Mouse (Mus musculus): ENCODE results near the gene Gm10639. TPM values are rescaled to one million over a fixed set of nuclear protein-coding genes. Genes with fewer than 3 reads are reported as not detected.

Gm10639 gene
- polyA plus RNA-seq, 1 experiment = not detected

DNA sequence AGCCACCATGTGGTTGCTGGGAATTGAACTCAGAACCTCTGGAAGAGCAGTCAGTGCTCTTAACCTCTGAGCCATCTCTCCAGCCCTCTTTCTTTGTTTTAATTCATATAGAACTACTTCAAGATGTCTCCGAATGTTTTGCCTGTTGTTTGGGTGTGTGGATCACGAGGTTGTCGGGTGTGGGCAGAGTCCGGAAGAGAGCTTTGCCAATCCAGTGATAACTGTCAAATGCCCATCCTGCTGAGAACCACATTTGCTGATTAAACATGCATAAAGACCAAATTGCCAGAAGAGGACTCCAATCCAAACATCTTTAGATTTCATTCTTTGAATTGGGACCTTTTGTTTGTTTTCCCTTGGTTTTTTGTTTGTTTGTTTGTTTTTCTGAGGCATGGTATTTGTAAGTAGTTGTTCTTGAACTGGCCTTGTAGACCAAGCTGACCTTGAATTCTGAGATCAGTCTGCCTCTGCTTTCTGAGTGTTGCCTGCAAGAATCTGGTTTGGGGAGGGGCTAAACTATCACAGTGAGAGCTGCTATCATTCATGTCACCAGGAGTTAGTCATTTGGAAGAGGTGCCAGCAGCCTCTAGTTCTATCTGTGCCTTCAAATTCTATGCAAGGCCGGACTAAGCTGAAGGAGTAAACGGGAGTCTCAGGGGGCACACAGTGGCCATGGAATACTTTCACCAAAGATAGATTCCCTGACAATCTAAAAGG is 61.9 kb downstream of the Gm10639 start:
- H3K27ac ChIP-seq (ENCODE audit: insufficient read depth, low read depth, low read length) = no peak overlapping the region
- H3K36me3 ChIP-seq (ENCODE audit: control insufficient read depth, insufficient read depth, low read length) = no peaks in the 10 kb centered on the region
- H3K27me3 ChIP-seq (ENCODE audit: control insufficient read depth, insufficient read depth, low read length) = no peaks in the 10 kb centered on the region
- 72% methylated on average over 6 of the region's 6 CpGs for WGBS
- TF ChIP-seq CTCF (IDR thresholded peaks at IDR 0.05; ENCODE audit: extremely low read depth, insufficient read length, insufficient replicate concordance, low read depth, low read length) = no peak
- no peak for TF ChIP-seq POLR2A (IDR thresholded peaks at IDR 0.05; ENCODE audit: low read depth, low read length)
- H3K4me1 ChIP-seq (ENCODE audit: control insufficient read depth, insufficient read depth, insufficient read length, low read length) = peaks cover 10% of the 10 kb centered on the region; the same call in 1 of the 2 replicates
- no peak overlapping the region for H3K4me3 ChIP-seq (ENCODE audit: low read depth, low read length)

Other genes starting within 250 kb of the Gm10639 start
- gene Gcm1, start 238.0 kb upstream of the Gm10639 start, polyA plus RNA-seq (2012; rRNA removed) = not detected in 2 replicates
- gene Fbxo9, start 180.9 kb upstream of the Gm10639 start, polyA plus RNA-seq (2012; rRNA removed) = 54.1 and 74.3 TPM in 2 replicates
- gene Ick, start 180.7 kb upstream of the Gm10639 start, polyA plus RNA-seq (2012; rRNA removed) = 8.4 and 19.8 TPM in 2 replicates
- gene Gsta4, start 107.1 kb upstream of the Gm10639 start, polyA plus RNA-seq (2012; rRNA removed) = 6.3 and 66.9 TPM in 2 replicates
- 14.6 and 148 TPM in 2 replicates for gene Gsta1, start 59.3 kb upstream of the Gm10639 start, polyA plus RNA-seq (2012; rRNA removed)
- 0.90 and 11.6 TPM in 2 replicates for gene Gm3776, start 32.8 kb upstream of the Gm10639 start, polyA plus RNA-seq (2012; rRNA removed)
- gene Omt2a, start 24.9 kb downstream of the Gm10639 start, polyA plus RNA-seq (2012; rRNA removed) = not detected in 2 replicates
- gene Omt2b, start 37.7 kb downstream of the Gm10639 start, polyA plus RNA-seq (2012; rRNA removed) = not detected in 2 replicates
- 0.71 TPM in 1 of 2 replicates, not detected in the other for gene Gsta2, start 65.9 kb downstream of the Gm10639 start, polyA plus RNA-seq (2012; rRNA removed)
- gene Dppa5a, start 78.3 kb downstream of the Gm10639 start, polyA plus RNA-seq (2012; rRNA removed) = not detected in 2 replicates
- gene Ooep, start 88.8 kb downstream of the Gm10639 start, polyA plus RNA-seq (2012; rRNA removed) = 0.04 TPM in 1 of 2 replicates, not detected in the other
- not detected in 2 replicates for gene Ddx43, start 105.9 kb downstream of the Gm10639 start, polyA plus RNA-seq (2012; rRNA removed)
- gene Cgas, start 153.3 kb downstream of the Gm10639 start, polyA plus RNA-seq (2012; rRNA removed) = 0.46 and 0.86 TPM in 2 replicates
- gene Mto1, start 158.3 kb downstream of the Gm10639 start, polyA plus RNA-seq (2012; rRNA removed) = 6.1 and 7.3 TPM in 2 replicates
- gene Gm17324, start 158.9 kb downstream of the Gm10639 start, polyA plus RNA-seq (2012; rRNA removed) = not detected in 2 replicates
- gene Eef1a1, start 199.2 kb downstream of the Gm10639 start, polyA plus RNA-seq (2012; rRNA removed) = 1,017 and 1,625 TPM in 2 replicates